Mouse (Mus musculus) Patski (cell line): ENCODE data around the gene Tmem221. TPM values are rescaled to one million over a fixed set of nuclear protein-coding genes. Genes with fewer than 3 reads are reported as not detected.

ENCODE experiments used
- ATAC-seq: fragments of 100-300 bp; one replicate; pipeline ENCODE4 v1.8.0; 2021
- CTCF ChIA-PET: fragments of 350-600 bp; sonication (Branson Sonifier 250); formaldehyde crosslinking; loops from one replicate; lab custom pipeline; 2022; ENCODE audit warnings: inconsistent platforms; lab: Charles Lee
- POLR2A ChIA-PET: fragments of 350-600 bp; sonication (Branson Sonifier 250); formaldehyde crosslinking; loops from one replicate; lab custom pipeline; 2022; ENCODE audit warnings: antibody characterized with exemption, inconsistent platforms; lab: Charles Lee
- DNase-seq: peaks from one replicate; pipeline ENCODE4 v3.0.0-alpha.2; 2011; ENCODE audit warnings: low read depth, low spot score
- H3K27me3 ChIP-seq: fragments of 371-371 bp; one replicate; pipeline ENCODE4 v1.5.1; 2021
- CTCF ChIP-seq: fragments of 100-300 bp; IDR thresholded peaks from one replicate; pipeline ENCODE4 v1.5.1; 2021
- in situ Hi-C: fragments of 300-500 bp; cut with MboI; formaldehyde crosslinking; loops from 3 replicates; pipeline ENCODE4 v1.11.1; 2018; ENCODE audit warnings: low pct_unique_long_range_greater_than_20kb, mixed read lengths
- polyA plus RNA-seq: library from polyadenylated mRNA; unstranded; gene quantifications from one replicate; pipeline ENCODE4 v1.2.3, GENCODE M21; 2021

The Tmem221 gene
- polyA plus RNA-seq, 1 experiment from 2014 or later, result 3.4 TPM

DNA sequence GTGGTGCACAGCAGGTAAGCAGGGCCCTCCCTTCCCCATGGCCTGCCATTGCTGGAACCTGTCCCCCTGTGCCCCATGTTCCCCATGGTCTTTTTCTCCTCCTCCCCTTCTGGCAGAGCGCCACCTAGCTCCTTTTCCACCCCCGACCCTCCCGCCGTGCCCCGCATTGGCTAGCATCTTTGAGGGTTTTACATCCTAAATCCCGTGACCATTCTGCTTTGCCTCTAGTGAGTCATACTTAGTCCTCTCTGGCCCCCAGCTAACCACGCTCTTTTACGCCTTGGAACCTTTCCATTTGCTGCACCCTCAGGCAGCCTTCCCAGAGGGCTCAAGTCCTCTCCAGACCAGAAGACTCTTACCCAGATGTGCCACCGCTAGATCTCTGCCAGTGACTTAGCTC lies 21.5 kb upstream of the Tmem221 start:
- POLR2A ChIA-PET, result interaction anchor here (0.9 to 1.1 kb wide), 2 partner anchors 8 to 11 kb away, joined by 3 to 5 read pairs; no protein-coding TSS in a partner anchor
- no peak for TF ChIP-seq CTCF
- in situ Hi-C loops, result no loop called here
- CTCF ChIA-PET, result interaction anchor here (1.0 to 1.6 kb wide), 3 partner anchors 9 to 18 kb away, joined by 3 read pairs; no protein-coding TSS in a partner anchor
- DNase-seq (no peak), ATAC-seq (peak; percentile 49)
- H3K27me3 ChIP-seq, result no peaks in the 10 kb centered on the region

GRCm38 (mm10) chr8:71579476-71579875 lies 20.8 kb upstream of the Tmem221 start:
- ChIA-PET CTCF (interaction anchor here (1.2 to 3.5 kb wide), 4 partner anchors 9 to 19 kb away, joined by 3 to 15 read pairs (median 4); no protein-coding TSS in a partner anchor), POLR2A (interaction anchor here (1.1 to 2.8 kb wide), 2 partner anchors 9 to 10 kb away, joined by 5 to 11 read pairs; partner anchors contain the start of gene Slc27a1)
- in situ Hi-C loops, result no loop called here
- no peaks in the 10 kb centered on the region for H3K27me3 ChIP-seq
- no peak for ATAC-seq
- DNase-seq, result no peak
- no peak for TF ChIP-seq CTCF

DNA sequence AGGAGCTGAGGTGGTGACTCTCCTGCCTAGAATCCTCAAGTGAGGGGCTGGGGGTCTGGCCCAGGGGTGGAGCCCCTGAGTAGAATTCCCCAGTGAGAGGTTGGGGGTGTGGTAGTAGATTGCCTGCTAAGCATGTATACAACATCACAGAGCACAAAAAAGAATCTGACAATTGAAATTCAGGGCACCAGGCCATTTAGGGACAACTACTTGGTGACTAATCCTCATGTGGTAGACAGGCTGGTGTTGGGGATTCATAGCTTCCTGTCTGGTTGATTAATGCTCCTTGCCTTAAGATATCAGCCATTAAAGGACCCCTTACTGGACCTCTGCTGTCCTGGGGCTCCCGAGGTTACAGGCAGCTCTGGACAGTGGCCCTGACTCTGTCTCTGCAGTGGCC lies 20.3 kb upstream of the Tmem221 start:
- CTCF ChIA-PET, result interaction anchor here (1.5 to 3.5 kb wide), 4 partner anchors 8 to 19 kb away, joined by 3 to 15 read pairs (median 6); no protein-coding TSS in a partner anchor
- TF ChIP-seq CTCF, result no peak
- in situ Hi-C loops, result no loop called here
- DNase-seq, result no peak
- POLR2A ChIA-PET, result interaction anchor here (2.8 kb wide), 1 partner anchor 10 kb away, joined by 11 read pairs; the partner anchor contains the start of gene Slc27a1
- H3K27me3 ChIP-seq, result no peaks in the 10 kb centered on the region
- no peak for ATAC-seq

GRCm38 (mm10) chr8:71577856-71578387 lies 19.3 kb upstream of the Tmem221 start:
- no peak for TF ChIP-seq CTCF
- ChIA-PET CTCF (interaction anchor here (2.3 to 3.5 kb wide), 2 partner anchors 9 to 16 kb away, joined by 8 to 15 read pairs; no protein-coding TSS in a partner anchor), POLR2A (interaction anchor here (1.0 to 2.8 kb wide), 2 partner anchors 9 to 15 kb away, joined by 3 to 11 read pairs; partner anchors contain the start of gene Slc27a1)
- H3K27me3 ChIP-seq, result no peaks in the 10 kb centered on the region
- DNase-seq, result no peak
- in situ Hi-C loops, result no loop called here
- ATAC-seq, result no peak

DNA sequence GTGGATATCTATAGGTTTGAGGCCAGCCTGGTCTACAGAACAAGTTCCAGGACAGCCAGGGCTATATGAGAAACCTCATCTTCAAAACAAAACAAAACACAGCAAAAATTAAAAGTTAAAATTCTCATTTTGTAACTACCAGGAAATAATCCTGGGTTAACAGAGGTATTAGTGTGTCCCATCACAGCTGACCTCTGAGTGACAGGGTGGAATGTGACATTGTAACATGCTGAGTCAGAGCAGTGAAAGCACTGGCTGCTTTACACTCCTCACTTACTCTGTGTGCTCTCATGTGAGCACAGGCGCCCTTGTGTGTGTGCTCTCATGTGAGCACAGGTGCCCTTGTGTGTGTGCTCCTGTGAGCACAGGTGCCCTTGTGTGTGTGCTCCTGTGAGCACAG lies 16.3 kb upstream of the Tmem221 start:
- DNase-seq (no peak), ATAC-seq (no peak)
- no peaks in the 10 kb centered on the region for H3K27me3 ChIP-seq
- CTCF ChIA-PET, result no interaction called here
- no peak for TF ChIP-seq CTCF
- in situ Hi-C loops, result no loop called here
- POLR2A ChIA-PET, result no interaction called here

DNA sequence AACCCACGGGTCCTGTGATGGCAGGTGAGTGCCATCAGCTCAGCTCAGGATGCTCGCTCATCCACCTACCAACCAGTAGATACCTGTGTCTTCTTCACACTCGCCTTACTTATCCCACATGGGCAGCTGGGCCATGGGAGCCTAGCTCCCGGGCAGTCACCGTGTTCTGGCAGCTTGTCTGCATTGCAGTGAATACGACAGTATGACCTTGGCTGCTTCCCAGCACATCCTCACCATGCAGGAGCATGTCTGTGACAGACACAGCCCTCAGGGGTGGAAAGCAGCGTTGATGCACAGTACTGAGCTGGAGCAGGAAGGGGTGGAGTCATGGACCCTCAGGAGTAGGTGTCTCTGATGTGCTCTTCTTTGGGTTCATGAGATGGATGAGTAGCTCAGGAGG lies 15.8 kb upstream of the Tmem221 start:
- ChIA-PET CTCF (no interaction called here), POLR2A (no interaction called here)
- TF ChIP-seq CTCF, result no peak
- in situ Hi-C loops, result no loop called here
- no peaks in the 10 kb centered on the region for H3K27me3 ChIP-seq
- DNase-seq, result no peak
- no peak for ATAC-seq

DNA sequence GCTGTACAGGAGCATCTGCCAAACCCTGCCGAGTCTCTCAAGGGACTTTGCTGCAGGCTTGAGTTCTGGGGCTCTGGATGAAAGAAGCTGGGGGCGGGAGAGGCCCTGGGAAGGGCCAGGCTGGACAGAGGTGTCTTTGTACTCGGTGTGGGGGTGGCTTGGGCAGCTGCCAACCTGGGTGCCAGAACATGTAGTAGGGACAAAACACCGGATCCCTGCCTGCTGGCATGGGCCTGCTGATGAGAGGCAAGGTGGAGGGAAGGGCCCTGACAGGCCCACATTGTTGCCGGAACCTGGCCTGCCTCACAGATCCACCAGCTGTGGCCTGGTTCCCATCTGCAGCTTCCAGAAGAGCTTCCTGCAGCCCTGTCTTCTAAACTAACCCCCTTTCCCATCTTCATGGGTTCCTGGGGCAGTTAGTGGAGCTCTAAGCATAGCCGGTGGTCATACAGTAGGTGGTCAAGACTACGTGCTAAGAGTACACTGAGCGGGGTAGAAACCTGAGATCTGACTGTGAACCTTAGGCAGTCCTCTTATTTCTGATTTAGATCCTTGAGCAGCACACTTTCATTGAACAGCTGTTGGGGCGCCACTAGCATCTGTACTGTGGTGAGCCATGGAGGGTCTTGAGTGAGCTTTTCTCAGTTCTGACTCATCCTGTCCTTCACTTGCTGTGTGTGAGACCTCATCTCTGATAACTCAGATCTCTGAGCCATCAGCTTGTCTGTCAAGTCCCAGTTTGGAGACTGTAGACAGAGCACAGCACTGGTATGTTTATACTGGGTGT lies 14.4 kb upstream of the Tmem221 start:
- H3K27me3 ChIP-seq, result no peaks in the 10 kb centered on the region
- POLR2A ChIA-PET, result interaction anchor here (1.1 kb wide), 1 partner anchor 18 kb away, joined by 3 read pairs; no protein-coding TSS in a partner anchor
- ATAC-seq, result no peak
- no peak for DNase-seq
- TF ChIP-seq CTCF, result no peak
- CTCF ChIA-PET, result interaction anchor here (0.7 to 1.7 kb wide), 4 partner anchors 10 to 88 kb away, joined by 3 to 6 read pairs (median 3); no protein-coding TSS in a partner anchor
- in situ Hi-C loops, result no loop called here

DNA sequence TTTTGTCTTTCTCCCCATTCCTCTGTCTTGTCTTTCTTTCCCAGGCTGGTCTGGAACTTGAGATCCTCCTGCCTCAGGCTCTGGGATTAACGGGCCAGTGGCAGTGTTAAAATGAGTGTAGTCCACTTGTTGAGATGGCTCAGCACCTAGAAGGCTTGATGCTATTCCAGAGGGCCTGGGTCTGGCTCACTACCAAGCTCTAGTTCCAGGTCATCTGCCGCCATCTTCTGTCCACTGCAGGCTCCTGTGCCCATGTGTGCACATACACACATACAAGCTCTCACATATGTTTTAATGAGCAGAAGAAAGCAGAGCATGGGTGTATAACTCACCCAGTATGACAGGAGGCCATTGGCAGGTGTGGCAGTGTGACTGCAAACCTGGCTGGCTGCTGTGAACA lies 13.4 kb upstream of the Tmem221 start:
- ATAC-seq, result no peak
- POLR2A ChIA-PET, result no interaction called here
- in situ Hi-C loops, result no loop called here
- no peaks in the 10 kb centered on the region for H3K27me3 ChIP-seq
- no peak for DNase-seq
- CTCF ChIA-PET, result interaction anchor here (1.7 kb wide), 2 partner anchors 9 to 89 kb away, joined by 3 to 6 read pairs; no protein-coding TSS in a partner anchor
- TF ChIP-seq CTCF, result no peak

- ChIA-PET POLR2A (interaction anchor here (1.2 to 4.0 kb wide), 2 partner anchors 21 to 24 kb away, joined by 6 to 12 read pairs; partner anchors contain the start of gene Pgls), CTCF (interaction anchor here (0.8 to 1.1 kb wide), 5 partner anchors 9 to 91 kb away, joined by 3 to 4 read pairs (median 3); no protein-coding TSS in a partner anchor)
- H3K27me3 ChIP-seq, result no peaks in the 10 kb centered on the region
- ATAC-seq (peak; percentile 70), DNase-seq (peak; percentile 86)
- no peak for TF ChIP-seq CTCF
- in situ Hi-C loops, result no loop called here
These were observed 11.8 kb upstream of the Tmem221 start for GRCm38 (mm10) chr8:71570291-71570954.
